Mouse (Mus musculus) cerebral cortex, adult 2 months (tissue): ENCODE data around the gene Ssr2.

Experiments
- WGBS: fragments of 180-500 bp; shearing (Covaris S2); methylation state at CpG from one replicate; pipeline ENCODE4 v1.1.7; 2018; 5-methylcytosine and 5-hydroxymethylcytosine counted together

Ssr2 gene

GRCm38 (mm10) chr3:88563966-88564365, 11.7 kb upstream of the Ssr2 start:
- 86% methylated on average over 7 of the region's 7 CpGs for WGBS

GRCm38 (mm10) chr3:88566116-88566515, 9.6 kb upstream of the Ssr2 start:
- WGBS = 80% methylated on average over 3 of the region's 3 CpGs

GRCm38 (mm10) chr3:88566536-88567061, 9.1 kb upstream of the Ssr2 start:
- WGBS = 65% methylated on average over 4 of the region's 4 CpGs

GRCm38 (mm10) chr3:88567892-88568291, 7.8 kb upstream of the Ssr2 start:
- WGBS = 83% methylated on average over 6 of the region's 6 CpGs

- WGBS = 96% methylated on average over 2 of the region's 2 CpGs
Observed at GRCm38 (mm10) chr3:88568615-88569014, 7.1 kb upstream of the Ssr2 start.

GRCm38 (mm10) chr3:88569093-88569492, 6.6 kb upstream of the Ssr2 start:
- 97% methylated on average over 2 of the region's 2 CpGs for WGBS

- WGBS = 75% methylated on average over 5 of the region's 5 CpGs
Observed at GRCm38 (mm10) chr3:88569694-88570093, 6.0 kb upstream of the Ssr2 start.

- WGBS = 91% methylated on average over 10 of the region's 10 CpGs
Observed at GRCm38 (mm10) chr3:88570341-88570740, 5.3 kb upstream of the Ssr2 start.

- WGBS = 84% methylated on average over 1 of the region's 1 CpGs
Observed at GRCm38 (mm10) chr3:88571856-88572255, 3.8 kb upstream of the Ssr2 start.

- WGBS = 83% methylated on average over 2 of the region's 2 CpGs
Observed at GRCm38 (mm10) chr3:88572835-88573234, 2.8 kb upstream of the Ssr2 start.

- WGBS = 82% methylated on average over 2 of the region's 2 CpGs
Observed at GRCm38 (mm10) chr3:88573810-88574209, 1.9 kb upstream of the Ssr2 start.

GRCm38 (mm10) chr3:88577846-88578245, 2.2 kb downstream of the Ssr2 start:
- 83% methylated on average over 5 of the region's 5 CpGs for WGBS

GRCm38 (mm10) chr3:88578498-88579424, 3.1 kb downstream of the Ssr2 start:
- 49% methylated on average over 8 of the region's 8 CpGs for WGBS

- WGBS = 1% methylated on average over 34 of the region's 34 CpGs
Observed at GRCm38 (mm10) chr3:88579454-88580117, 3.9 kb downstream of the Ssr2 start.

- WGBS = 96% methylated on average over 6 of the region's 6 CpGs
Observed at GRCm38 (mm10) chr3:88585769-88586168, 10.1 kb downstream of the Ssr2 start.

- 88% methylated on average over 5 of the region's 5 CpGs for WGBS
Observed at GRCm38 (mm10) chr3:88586640-88587039, 11.0 kb downstream of the Ssr2 start.

- 35% methylated on average over 5 of the region's 5 CpGs for WGBS
Observed at GRCm38 (mm10) chr3:88590246-88590645, 14.6 kb downstream of the Ssr2 start.

GRCm38 (mm10) chr3:88591044-88591443, 15.4 kb downstream of the Ssr2 start:
- 66% methylated on average over 3 of the region's 3 CpGs for WGBS

GRCm38 (mm10) chr3:88591950-88592731, 16.5 kb downstream of the Ssr2 start:
- 22% methylated on average over 9 of the region's 9 CpGs for WGBS

GRCm38 (mm10) chr3:88592942-88593576, 17.4 kb downstream of the Ssr2 start:
- 74% methylated on average over 10 of the region's 10 CpGs for WGBS

- 65% methylated on average over 10 of the region's 10 CpGs for WGBS
Observed at GRCm38 (mm10) chr3:88593893-88594580, 18.4 kb downstream of the Ssr2 start.
